Mouse (Mus musculus) gastrocnemius, postnatal 14 days (tissue): ENCODE measurements around the gene Cachd1. TPM values are rescaled to one million over a fixed set of nuclear protein-coding genes. Genes with fewer than 3 reads are reported as not detected.

ENCODE experiments used
- DNase-seq: peaks from one replicate; pipeline ENCODE4 v3.0.0; 2021; ENCODE audit warnings: mixed read lengths
- intact Hi-C: fragments of 180-260 bp; cut with DNase I; formaldehyde crosslinking; loops from one replicate; pipeline ENCODE4 v1.15.1; 2025; ENCODE audit warnings: low total_unique reads
- long read RNA-seq, 2 experiments: library from polyadenylated mRNA; stranded (forward); transcript quantifications; one replicate each; pipeline ENCODE4 v2.0.0; 2021
- total RNA-seq, 2 experiments: library from RNA; stranded (reverse); gene quantifications; 2 replicates each; pipeline ENCODE4 v1.2.3; 2021

Cachd1 gene
- 1 to 10 TPM; 5.0 to 5.2 TPM for total RNA-seq
- long read RNA-seq, experiment 1, full-length matches to known transcripts = 2 of 3 reads
- long read RNA-seq, experiment 1, partial matches to known transcripts = 0 of 3 reads
- long read RNA-seq, experiment 1, other reads (novel, unspliced or antisense) = 1 of 3 reads
- long read RNA-seq, experiment 2, full-length matches to known transcripts = 3 of 5 reads
- long read RNA-seq, experiment 2, partial matches to known transcripts = 2 of 5 reads
- long read RNA-seq, experiment 2, other reads (novel, unspliced or antisense) = 0 of 5 reads

- DNase-seq = peak; percentile 72
- intact Hi-C loops = loop anchor here (10.0 kb wide), 1 partner anchor 209 kb away; no protein-coding TSS in a partner anchor
These were observed at the start of gene Cachd1 for GRCm38 (mm10) chr4:100776043-100776870. TSS of gene Cachd1 (plus strand) at chr4:100776675.

GRCm38 (mm10) chr4:100728896-100729479 is 47.5 kb upstream of the Cachd1 start:
- intact Hi-C loops = loop anchor here (10.0 kb wide), 1 partner anchor 256 kb away; no protein-coding TSS in a partner anchor
- no peak for DNase-seq

GRCm38 (mm10) chr4:100735098-100735935 is 41.2 kb upstream of the Cachd1 start:
- DNase-seq = no peak
- intact Hi-C loops = no loop called here

- DNase-seq = no peak
- intact Hi-C loops = no loop called here
These were observed 40.5 kb upstream of the Cachd1 start for GRCm38 (mm10) chr4:100735936-100736349.

- DNase-seq = no peak
- intact Hi-C loops = no loop called here
These were observed 32.9 kb upstream of the Cachd1 start for GRCm38 (mm10) chr4:100743615-100744014.

GRCm38 (mm10) chr4:100752278-100752677 is 24.2 kb upstream of the Cachd1 start:
- no peak for DNase-seq
- intact Hi-C loops = no loop called here

- intact Hi-C loops = no loop called here
- DNase-seq = no peak
These were observed 20.8 kb upstream of the Cachd1 start for GRCm38 (mm10) chr4:100755632-100756031.

- DNase-seq = no peak
- intact Hi-C loops = no loop called here
These were observed 20.0 kb upstream of the Cachd1 start for GRCm38 (mm10) chr4:100756499-100756898.

GRCm38 (mm10) chr4:100758265-100758898 is 18.1 kb upstream of the Cachd1 start:
- intact Hi-C loops = no loop called here
- no peak for DNase-seq

GRCm38 (mm10) chr4:100759603-100760002 is 16.9 kb upstream of the Cachd1 start:
- no peak for DNase-seq

GRCm38 (mm10) chr4:100760416-100760815 is 16.1 kb upstream of the Cachd1 start:
- intact Hi-C loops = no loop called here
- no peak for DNase-seq

More at GRCm38 (mm10) chr4:100759603-100760002, 16.9 kb upstream of the Cachd1 start:
- intact Hi-C loops = no loop called here

GRCm38 (mm10) chr4:100768606-100769005 is 7.9 kb upstream of the Cachd1 start:
- no peak for DNase-seq
- intact Hi-C loops = no loop called here

- peak; percentile 66 for DNase-seq
- intact Hi-C loops = loop anchor here (10.0 kb wide), 1 partner anchor 208 kb away; no protein-coding TSS in a partner anchor
These were observed 448 bp downstream of the Cachd1 start for GRCm38 (mm10) chr4:100776871-100777375.

- intact Hi-C loops = loop anchor here (10.0 kb wide), 1 partner anchor 207 kb away; no protein-coding TSS in a partner anchor
- DNase-seq = peak; percentile 30
These were observed 1.0 kb downstream of the Cachd1 start for GRCm38 (mm10) chr4:100777376-100778041.

- no peak for DNase-seq
- intact Hi-C loops = loop anchor here (10.0 kb wide), 1 partner anchor 207 kb away; no protein-coding TSS in a partner anchor
These were observed 1.6 kb downstream of the Cachd1 start for GRCm38 (mm10) chr4:100778082-100778481.

- intact Hi-C loops = loop anchor here (10.0 kb wide), 1 partner anchor 206 kb away; no protein-coding TSS in a partner anchor
- DNase-seq = no peak
These were observed 2.5 kb downstream of the Cachd1 start for GRCm38 (mm10) chr4:100779023-100779422.

GRCm38 (mm10) chr4:100779695-100780094 is 3.2 kb downstream of the Cachd1 start:
- DNase-seq = no peak
- intact Hi-C loops = loop anchor here (10.0 kb wide), 1 partner anchor 205 kb away; no protein-coding TSS in a partner anchor

- DNase-seq = no peak
- intact Hi-C loops = no loop called here
These were observed 4.4 kb downstream of the Cachd1 start for GRCm38 (mm10) chr4:100780911-100781310.
